Mouse (Mus musculus): ENCODE results near the gene Hist2h2aa1.
"Not testable (repeated sequence)": the region's sequence is repeated elsewhere in the genome, so short reads cannot be mapped to it uniquely, and the experiment has no call there.

GRCm38 (mm10) chr3:96220131-96220764 lies 25.0 kb upstream of the Hist2h2aa1 start:
- TF ChIP-seq POLR2A (IDR thresholded peaks at IDR 0.05; ENCODE audit: borderline replicate concordance, extremely low read depth, insufficient read depth, insufficient read length, poor library complexity, severe bottlenecking); CTCF (IDR thresholded peaks at IDR 0.05; ENCODE audit: borderline replicate concordance, extremely low read depth, insufficient read depth, insufficient read length): not testable (repeated sequence)
